Mouse (Mus musculus) testis, adult 2 months (tissue): ENCODE results near the gene Fer1l4.

Experiments used
- CTCF ChIP-seq: fragments of 200-500 bp; IDR thresholded peaks from 2 replicates; pipeline ENCODE4 v1.5.1; 2012; ENCODE audit warnings: low read depth, mild to moderate bottlenecking, inconsistent platforms, low read length, moderate library complexity; ENCODE audit not compliant: control insufficient read depth, insufficient read depth, insufficient replicate concordance
- POLR2A ChIP-seq: fragments of 200-500 bp; IDR thresholded peaks from 2 replicates; pipeline ENCODE4 v1.6.1; 2012; ENCODE audit warnings: low read depth, mild to moderate bottlenecking, inconsistent platforms, low read length, moderate library complexity; ENCODE audit not compliant: control insufficient read depth

- no peak for TF ChIP-seq CTCF
- TF ChIP-seq POLR2A, result no peak
Measured at GRCm38 (mm10) chr2:156078421-156079182, 25.9 kb upstream of the Fer1l4 start.
